Mouse (Mus musculus) hindbrain, embryonic 10.5 days (tissue): ENCODE measurements around the gene Zfp784. TPM values are rescaled to one million over a fixed set of nuclear protein-coding genes. Genes with fewer than 3 reads are reported as not detected.
A peak's percentile ranks its signal among the peaks of the same experiment; 100 is the strongest.
"Not testable (repeated sequence)": the region's sequence is repeated elsewhere in the genome, so short reads cannot be mapped to it uniquely, and the experiment has no call there.

Experiments
- DNase-seq: peaks from one replicate; pipeline ENCODE4 v3.0.0-alpha.2; 2017; ENCODE audit warnings: low spot score
- H3K27ac ChIP-seq: fragments of 300-500 bp; sonication (generic); 2 replicates; pipeline ENCODE4 v1.5.1; 2016; ENCODE audit warnings: mild to moderate bottlenecking, moderate library complexity
- H3K27me3 ChIP-seq: fragments of 300-500 bp; sonication (generic); 2 replicates; pipeline ENCODE4 v1.6.1; 2016; ENCODE audit warnings: mild to moderate bottlenecking; ENCODE audit not compliant: poor library complexity, insufficient read depth, severe bottlenecking
- H3K36me3 ChIP-seq: fragments of 300-500 bp; sonication (generic); 2 replicates; pipeline ENCODE4 v1.6.1; 2016; ENCODE audit warnings: mild to moderate bottlenecking, moderate library complexity
- H3K4me1 ChIP-seq: fragments of 300-500 bp; sonication (generic); replicated peaks from 2 replicates; pipeline ENCODE4 v1.6.1; 2016; ENCODE audit warnings: mild to moderate bottlenecking
- H3K4me3 ChIP-seq: fragments of 300-500 bp; sonication (generic); 2 replicates; pipeline ENCODE4 v1.5.1; 2016; ENCODE audit warnings: mild to moderate bottlenecking, moderate library complexity
- H3K9me3 ChIP-seq: fragments of 300-500 bp; sonication (generic); 2 replicates; pipeline ENCODE4 v1.6.1; 2016; ENCODE audit warnings: mild to moderate bottlenecking, moderate library complexity
- WGBS: fragments of 180-500 bp; shearing (Covaris S2); methylation state at CpG from one replicate; pipeline ENCODE4 v1.1.7; 2016; 5-methylcytosine and 5-hydroxymethylcytosine counted together
- polyA plus RNA-seq: library from polyadenylated mRNA; unstranded; fragments of >200 nt; fragmentation: Nextera tagmentation; extraction: Ambion mirVana; gene quantifications from 2 replicates; pipeline ENCODE4 v1.2.1, GENCODE M21; 2016

The Zfp784 gene
- polyA plus RNA-seq, 1 experiment from 2014 or later = 3.9 TPM

GRCm38 (mm10) chr7:5014251-5015117 is 23.8 kb downstream of the Zfp784 start, which contains the start of the genes Zfp524 and Fiz1:
TSS of gene Zfp524 (plus strand) at chr7:5014415.
TSS of gene Fiz1 (minus strand) at chr7:5014697.
- Histone ChIP-seq H3K27me3 (no peaks in the 10 kb centered on the region), H3K9me3 (peaks cover 4% of the 10 kb centered on the region; the same call in 1 of the 2 replicates), H3K27ac (peak within 1 kb of the TSS; percentile 97), H3K36me3 (peaks cover 51% of the 10 kb centered on the region), H3K4me1 (peaks cover 21% of the 10 kb centered on the region), H3K4me3 (peak within 1 kb of the TSS; percentile 65)
- DNase-seq = peak; percentile 95
- under 1% methylated on average over 42 of the region's 42 CpGs for WGBS

GRCm38 (mm10) chr7:5012681-5013513 is 25.3 kb downstream of the Zfp784 start:
- Histone ChIP-seq H3K4me1 (peaks cover 17% of the 10 kb centered on the region), H3K27ac (no peak overlapping the region), H3K27me3 (no peaks in the 10 kb centered on the region), H3K36me3 (peaks cover 63% of the 10 kb centered on the region), H3K9me3 (peaks cover 14% of the 10 kb centered on the region; the same call in 1 of the 2 replicates), H3K4me3 (peak overlapping the region; percentile 65)
- 92% methylated on average over 27 of the region's 27 CpGs for WGBS
- no peak for DNase-seq

- DNase-seq = no peak
- H3K27me3 ChIP-seq = no peaks in the 10 kb centered on the region
- H3K27ac ChIP-seq = no peak overlapping the region
- H3K4me1 ChIP-seq = peaks cover 3% of the 10 kb centered on the region
- 0 out of 2 replicates have a peak overlapping the region, but pooled peaks have one; percentile 4 for H3K4me3 ChIP-seq
- WGBS = 96% methylated on average over 26 of the region's 26 CpGs
- H3K36me3 ChIP-seq = peaks cover 74% of the 10 kb centered on the region
- H3K9me3 ChIP-seq = peaks cover 17% of the 10 kb centered on the region; the same call in 1 of the 2 replicates
Measured at GRCm38 (mm10) chr7:5008229-5008628, 30.0 kb downstream of the Zfp784 start.

GRCm38 (mm10) chr7:5002876-5003275 is 35.4 kb downstream of the Zfp784 start:
- H3K4me3 ChIP-seq, H3K27me3 ChIP-seq, H3K4me1 ChIP-seq, H3K27ac ChIP-seq, DNase-seq: not testable (repeated sequence)
- Histone ChIP-seq H3K9me3 (peaks cover 11% of the 10 kb centered on the region; the same call in 1 of the 2 replicates), H3K36me3 (peaks cover 21% of the 10 kb centered on the region)
- WGBS = 71% methylated on average over 8 of the region's 8 CpGs

GRCm38 (mm10) chr7:4999876-5000275 is 38.4 kb downstream of the Zfp784 start:
- Histone ChIP-seq H3K27ac (no peak overlapping the region), H3K4me1 (peaks cover 18% of the 10 kb centered on the region), H3K9me3 (peaks cover 13% of the 10 kb centered on the region; the same call in 1 of the 2 replicates), H3K36me3 (no peaks in the 10 kb centered on the region), H3K4me3 (no peak overlapping the region), H3K27me3 (peaks cover 5% of the 10 kb centered on the region)
- 79% methylated on average over 2 of the region's 2 CpGs for WGBS
- DNase-seq = no peak

- Histone ChIP-seq H3K4me1 (peaks cover 35% of the 10 kb centered on the region), H3K36me3 (peaks cover 27% of the 10 kb centered on the region), H3K27me3 (peaks cover 32% of the 10 kb centered on the region), H3K4me3 (peak overlapping the region; percentile 89), H3K9me3 (peaks cover 20% of the 10 kb centered on the region; the same call in 1 of the 2 replicates), H3K27ac (0 out of 2 replicates have a peak overlapping the region, but pooled peaks have one; percentile 92)
- 70% methylated on average over 8 of the region's 8 CpGs for WGBS
- no peak for DNase-seq
Measured at GRCm38 (mm10) chr7:4996934-4997333, 41.3 kb downstream of the Zfp784 start.

- DNase-seq = peak; percentile 95
- peaks cover 22% of the 10 kb centered on the region; the same call in 1 of the 2 replicates for H3K9me3 ChIP-seq
- peak within 1 kb of the TSS; percentile 89 for H3K4me3 ChIP-seq
- H3K36me3 ChIP-seq = peaks cover 34% of the 10 kb centered on the region
- WGBS = 4% methylated on average over 22 of the region's 26 CpGs
- peak within 1 kb of the TSS; percentile 92 for H3K27ac ChIP-seq
- H3K4me1 ChIP-seq = peaks cover 35% of the 10 kb centered on the region
- peaks cover 32% of the 10 kb centered on the region for H3K27me3 ChIP-seq
Measured at GRCm38 (mm10) chr7:4996003-4996895, 42.0 kb downstream of the Zfp784 start, which contains the start of gene Zfp579. TSS of gene Zfp579 (minus strand) at chr7:4996158.

GRCm38 (mm10) chr7:4995268-4996002 is 42.8 kb downstream of the Zfp784 start:
- H3K4me3 ChIP-seq = peak overlapping the region; percentile 89
- 7% methylated on average over 19 of the region's 19 CpGs for WGBS
- H3K4me1 ChIP-seq = peaks cover 35% of the 10 kb centered on the region
- H3K27ac ChIP-seq = peak overlapping the region; percentile 92
- no peak for DNase-seq
- H3K36me3 ChIP-seq = peaks cover 42% of the 10 kb centered on the region
- H3K27me3 ChIP-seq = peaks cover 34% of the 10 kb centered on the region
- peaks cover 30% of the 10 kb centered on the region; the same call in 1 of the 2 replicates for H3K9me3 ChIP-seq

GRCm38 (mm10) chr7:4993999-4994788 is 44.1 kb downstream of the Zfp784 start:
- peak overlapping the region; percentile 89 for H3K4me3 ChIP-seq
- H3K27ac ChIP-seq = 0 out of 2 replicates have a peak overlapping the region, but pooled peaks have one; percentile 9
- 45% methylated on average over 59 of the region's 59 CpGs for WGBS
- no peak for DNase-seq
- peaks cover 35% of the 10 kb centered on the region for H3K4me1 ChIP-seq
- H3K27me3 ChIP-seq = peaks cover 35% of the 10 kb centered on the region
- H3K9me3 ChIP-seq = peaks cover 33% of the 10 kb centered on the region; the same call in 1 of the 2 replicates
- H3K36me3 ChIP-seq = peaks cover 42% of the 10 kb centered on the region

GRCm38 (mm10) chr7:4993347-4993998 is 44.8 kb downstream of the Zfp784 start:
- Histone ChIP-seq H3K9me3 (peaks cover 33% of the 10 kb centered on the region; the same call in 1 of the 2 replicates), H3K27me3 (peaks cover 35% of the 10 kb centered on the region), H3K4me3 (peak overlapping the region; percentile 89), H3K27ac (no peak overlapping the region), H3K36me3 (peaks cover 42% of the 10 kb centered on the region), H3K4me1 (peaks cover 35% of the 10 kb centered on the region)
- DNase-seq = no peak
- 34% methylated on average over 55 of the region's 55 CpGs for WGBS
